Mouse (Mus musculus) kidney, postnatal 36 days (tissue): ENCODE results near the gene Grm4.

Source experiments
- DNase-seq, 2 experiments: peaks; one replicate each; pipeline ENCODE4 v3.0.0; 2021 to 2022; ENCODE audit warnings: mixed read lengths in 2 of 2

The Grm4 gene

GRCm38 (mm10) chr17:27442538-27443113, 78.6 kb downstream of the Grm4 start:
- no peak for DNase-seq

DNA sequence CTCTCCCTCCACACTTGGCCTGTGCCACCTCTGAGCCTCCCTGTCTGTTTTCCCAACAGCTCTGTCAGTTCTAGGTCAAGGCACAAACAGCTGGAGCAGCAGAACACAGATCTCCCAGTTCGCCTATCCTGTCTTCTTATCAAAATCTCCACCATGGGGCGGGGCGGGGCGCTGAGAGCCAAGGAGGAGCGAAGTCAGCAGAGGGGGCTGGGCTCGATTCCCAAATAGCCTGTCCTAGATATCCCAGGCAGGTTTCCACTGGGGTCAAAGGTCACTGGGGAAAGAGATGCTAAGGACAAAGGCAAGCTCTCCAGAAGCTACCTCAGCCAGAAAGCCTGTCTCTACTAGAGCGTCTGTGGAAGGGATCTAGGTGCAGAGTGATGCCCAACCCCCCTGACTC, 79.4 kb downstream of the Grm4 start:
- no peak for DNase-seq

DNA sequence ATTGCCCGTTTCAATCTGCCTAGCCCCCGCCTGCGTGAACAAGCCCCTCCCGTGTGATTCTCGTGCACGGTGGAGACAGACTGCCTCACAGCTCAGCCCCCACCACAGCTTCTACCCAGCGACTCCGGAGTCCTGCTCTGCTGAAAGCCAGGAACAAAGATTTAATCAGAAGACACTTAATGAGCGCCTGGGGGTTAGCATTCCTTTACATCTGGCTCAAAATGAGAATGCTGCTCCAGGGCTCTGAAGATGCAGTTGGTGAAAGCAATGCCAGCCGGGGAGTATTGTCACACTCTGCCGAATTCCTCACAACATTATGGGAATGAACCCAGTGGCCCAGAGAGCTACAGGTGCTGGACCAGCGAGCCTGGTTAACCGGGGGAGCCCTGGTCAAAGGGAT, 85.4 kb downstream of the Grm4 start:
- DNase-seq, result no peak

DNA sequence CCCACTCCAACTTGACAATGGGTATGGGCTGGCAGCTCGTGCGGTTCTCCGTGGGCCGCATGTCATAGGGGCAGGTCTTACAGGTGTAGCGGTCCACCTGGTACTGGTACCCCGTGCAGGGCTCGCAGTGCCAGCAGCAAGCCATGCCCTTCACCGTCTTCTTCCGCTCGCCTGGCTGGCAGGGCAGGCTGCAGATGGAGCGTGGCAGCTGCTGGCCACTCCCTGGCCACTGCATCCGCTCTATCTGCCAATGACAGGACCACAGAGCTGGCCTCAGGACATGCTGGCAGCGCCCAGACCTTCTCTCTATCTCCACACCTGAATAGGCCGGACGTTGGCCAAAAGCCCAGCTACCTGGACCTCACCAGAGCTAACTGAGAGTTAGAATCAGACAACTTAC, 86.0 kb downstream of the Grm4 start:
- DNase-seq, result peak in 1 of 2 experiments; percentile 28

GRCm38 (mm10) chr17:27434066-27434465, 87.1 kb downstream of the Grm4 start:
- DNase-seq, result no peak

DNA sequence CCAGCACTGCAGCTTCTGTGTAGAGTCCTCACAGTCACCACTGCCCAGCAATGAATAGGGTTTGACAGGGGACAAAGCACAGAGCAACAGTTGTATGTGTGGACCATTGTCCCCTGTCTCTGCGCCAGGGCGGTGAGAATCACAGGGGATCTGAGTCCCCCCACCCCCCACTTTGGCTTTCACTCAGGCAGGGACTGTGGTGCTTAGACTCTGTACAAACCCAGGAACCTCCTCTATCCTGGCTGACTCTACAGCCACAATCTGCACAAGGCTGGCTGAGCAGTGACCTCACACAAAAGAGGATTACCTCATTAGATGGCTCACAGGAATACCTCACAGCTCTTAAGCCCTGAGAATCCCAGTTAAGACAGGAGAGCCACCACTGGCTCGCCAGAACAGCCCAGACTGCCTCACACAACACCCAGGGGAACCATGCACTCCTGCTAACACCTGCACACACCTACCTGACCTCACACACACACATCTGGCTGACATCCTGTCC, 88.0 kb downstream of the Grm4 start:
- DNase-seq, result no peak

GRCm38 (mm10) chr17:27432145-27432650, 89.0 kb downstream of the Grm4 start:
- no peak for DNase-seq

- no peak for DNase-seq
These were observed 90.0 kb downstream of the Grm4 start for GRCm38 (mm10) chr17:27431049-27431839.

- no peak for DNase-seq
These were observed 91.4 kb downstream of the Grm4 start for GRCm38 (mm10) chr17:27429757-27430156.

- DNase-seq, result no peak
These were observed 96.2 kb downstream of the Grm4 start for GRCm38 (mm10) chr17:27425016-27425415.

DNA sequence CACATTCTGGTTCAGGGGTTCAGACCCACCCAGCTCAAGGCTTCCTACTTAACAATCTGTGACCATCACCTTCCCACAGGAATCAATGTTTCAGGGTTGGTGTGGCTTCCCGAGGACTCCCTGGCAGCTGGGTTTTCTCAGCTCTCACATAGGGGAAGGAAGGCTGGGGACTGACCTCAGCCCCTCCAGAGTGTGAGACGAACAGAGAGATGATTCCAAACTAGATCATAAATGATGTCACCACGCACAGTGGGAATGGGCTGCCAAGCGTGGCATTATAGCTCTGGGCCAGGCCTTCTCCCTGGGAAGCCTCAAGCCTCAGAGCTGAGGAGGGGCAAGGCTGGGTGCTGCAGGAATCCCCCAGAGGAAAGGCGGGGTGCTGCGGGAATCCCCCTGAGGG, 96.8 kb downstream of the Grm4 start:
- DNase-seq, result no peak

GRCm38 (mm10) chr17:27422726-27423381, 98.3 kb downstream of the Grm4 start:
- DNase-seq, result no peak

GRCm38 (mm10) chr17:27422371-27422725, 98.9 kb downstream of the Grm4 start:
- DNase-seq, result no peak

DNA sequence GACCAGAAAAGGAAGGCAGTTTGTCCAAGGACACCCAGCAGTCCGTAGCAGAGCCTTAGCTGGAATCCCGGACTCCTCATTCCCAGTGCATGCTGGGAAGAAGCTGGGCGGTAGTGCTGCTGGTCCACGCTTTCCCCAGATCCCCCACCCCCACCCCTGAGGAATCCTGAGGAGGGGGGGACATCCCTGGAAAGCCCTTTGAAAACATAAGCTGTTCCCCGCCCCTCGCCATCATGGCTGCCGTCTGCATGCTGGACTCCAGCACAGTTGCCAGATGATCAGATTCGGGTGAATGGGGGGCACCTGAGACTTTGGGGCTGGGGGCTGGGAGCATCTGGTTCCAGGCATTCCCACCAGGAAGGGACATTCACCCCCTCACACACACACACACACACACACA, 99.4 kb downstream of the Grm4 start:
- DNase-seq, result no peak

GRCm38 (mm10) chr17:27409006-27409405, 112.2 kb downstream of the Grm4 start:
- no peak for DNase-seq

DNA sequence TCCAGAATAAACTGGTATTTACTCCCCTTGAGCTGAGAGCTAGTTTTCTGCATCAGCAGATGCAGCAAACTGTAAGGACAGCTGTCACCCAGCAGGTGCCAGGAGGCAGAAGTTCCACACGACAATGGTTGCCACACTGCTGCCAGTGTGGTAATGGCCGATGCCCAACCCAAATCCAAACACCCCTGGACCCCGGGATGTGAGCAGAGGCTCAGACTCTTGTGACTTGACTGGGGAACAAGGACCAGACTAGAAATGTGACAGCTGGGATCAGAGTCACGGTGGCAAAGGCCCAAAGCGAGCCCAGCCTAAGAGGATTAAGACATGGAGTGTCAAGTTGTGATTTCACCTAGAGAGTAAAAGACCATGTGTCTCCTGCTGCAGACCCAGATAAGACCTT, 112.7 kb downstream of the Grm4 start:
- no peak for DNase-seq

DNA sequence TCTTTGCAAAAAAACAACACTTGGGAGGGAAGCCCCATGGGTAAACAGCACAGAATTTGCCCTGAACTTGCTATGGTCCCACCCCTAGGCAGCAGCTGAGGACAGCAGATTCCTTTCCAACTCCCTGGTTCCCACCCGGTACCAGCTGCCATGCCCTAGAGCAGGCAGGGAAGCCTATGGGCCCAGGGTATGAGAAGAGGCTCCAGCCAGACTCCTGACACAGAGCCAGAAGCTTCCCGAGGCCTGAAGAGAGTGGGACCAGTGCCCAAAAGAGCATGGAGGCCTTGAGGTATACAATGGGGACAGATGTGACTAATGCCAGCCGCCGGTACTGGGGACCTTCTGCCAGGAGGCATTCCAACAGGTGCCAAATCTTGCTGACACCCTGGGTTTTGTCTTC, 114.2 kb downstream of the Grm4 start:
- DNase-seq, result no peak

DNA sequence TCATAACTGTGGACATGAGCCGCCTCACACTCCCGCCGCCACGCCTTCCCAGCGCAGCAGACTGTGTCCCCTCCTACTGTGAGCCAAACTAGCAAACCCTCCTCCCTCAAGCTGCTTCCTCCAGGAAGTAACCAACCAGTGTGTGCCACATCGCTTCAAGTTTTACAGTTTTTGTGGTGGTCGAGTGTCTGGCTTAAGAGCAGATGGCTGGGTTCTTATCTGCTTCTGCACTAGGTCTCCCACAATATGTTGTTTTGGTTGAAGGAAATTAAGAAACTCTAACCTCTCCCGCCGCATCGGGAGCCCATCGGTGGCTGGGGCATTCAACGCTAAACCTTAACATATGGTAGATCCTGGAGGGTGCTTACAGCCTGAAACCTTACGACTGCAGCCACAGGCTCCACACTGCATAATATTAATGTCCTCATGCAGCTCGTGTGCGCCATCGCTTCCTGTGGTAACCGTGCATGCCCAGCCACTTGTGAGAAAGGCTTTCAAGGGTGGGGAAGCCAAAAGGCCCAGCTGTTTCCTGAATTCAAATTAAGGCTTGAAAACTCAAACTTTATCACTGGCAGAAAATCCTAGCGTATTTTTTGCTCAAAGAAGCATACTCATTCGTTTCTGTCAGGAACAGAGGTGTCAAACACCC, 115.7 kb downstream of the Grm4 start:
- DNase-seq, result no peak

- no peak for DNase-seq
These were observed 120.0 kb downstream of the Grm4 start for GRCm38 (mm10) chr17:27401200-27401599.

- DNase-seq, result no peak
These were observed 127.3 kb downstream of the Grm4 start for GRCm38 (mm10) chr17:27393931-27394330.

GRCm38 (mm10) chr17:27393432-27393831, 127.8 kb downstream of the Grm4 start:
- no peak for DNase-seq

DNA sequence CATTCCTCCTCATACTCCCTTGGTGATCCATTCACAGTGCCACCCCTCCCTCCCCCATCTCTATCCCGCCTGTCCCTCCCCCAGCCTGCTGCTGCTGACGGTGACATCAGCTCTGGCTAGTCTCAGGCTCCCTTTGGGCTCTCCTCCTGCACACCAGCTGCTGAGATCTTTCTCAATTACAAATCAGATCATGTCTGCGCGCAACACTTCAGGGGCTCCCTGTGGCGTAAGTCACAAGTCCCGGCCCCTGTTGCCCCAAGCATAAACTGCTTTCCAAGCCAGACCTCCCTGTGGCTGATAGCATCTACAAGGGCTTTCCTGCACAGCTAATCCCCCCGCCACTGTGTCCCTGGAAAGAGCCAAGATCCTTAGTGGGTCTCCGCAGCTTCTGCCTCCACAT, 128.3 kb downstream of the Grm4 start:
- DNase-seq, result no peak

- DNase-seq, result no peak
These were observed 131.2 kb downstream of the Grm4 start for GRCm38 (mm10) chr17:27390019-27390418.
